Mouse (Mus musculus) midbrain, postnatal 0 days (tissue): Measurements from ENCODE around the gene Nars2. TPM values are rescaled to one million over a fixed set of nuclear protein-coding genes. Genes with fewer than 3 reads are reported as not detected.

Experiments
- ATAC-seq: fragments of 200-750 bp; cut with Nextera tagmentation; 2 replicates; pipeline ENCODE4 v1.8.0; 2017; ENCODE audit warnings: moderate number of reproducible peaks, mild to moderate bottlenecking, moderate TSS enrichment, moderate library complexity; ENCODE audit not compliant: low FRiP score
- DNase-seq: peaks from one replicate; pipeline ENCODE4 v3.0.0-alpha.2; 2015; ENCODE audit warnings: low spot score
- H3K27ac ChIP-seq: fragments of 300-500 bp; sonication (generic); 2 replicates; pipeline ENCODE4 v1.5.1; 2014; ENCODE audit warnings: low read depth, mild to moderate bottlenecking, low read length, mixed read lengths
- H3K27me3 ChIP-seq: fragments of 300-500 bp; sonication (generic); 2 replicates; pipeline ENCODE4 v1.6.1; 2014; ENCODE audit warnings: low read length, control low read depth, mixed read lengths; ENCODE audit not compliant: insufficient read depth
- H3K36me3 ChIP-seq: fragments of 300-500 bp; sonication (generic); 2 replicates; pipeline ENCODE4 v1.6.1; 2014; ENCODE audit warnings: low read length, control low read depth, mixed read lengths; ENCODE audit not compliant: insufficient read depth
- H3K4me1 ChIP-seq: fragments of 300-500 bp; sonication (generic); 2 replicates; pipeline ENCODE4 v1.6.1; 2014; ENCODE audit warnings: mild to moderate bottlenecking, control low read depth, antibody characterized with exemption, low read length, mixed read lengths; ENCODE audit not compliant: insufficient read depth
- H3K4me2 ChIP-seq: fragments of 300-500 bp; sonication (generic); 2 replicates; pipeline ENCODE4 v1.6.1; 2014; ENCODE audit warnings: low read depth, mild to moderate bottlenecking, low read length, mixed read lengths; ENCODE audit not compliant: poor library complexity, severe bottlenecking
- H3K4me3 ChIP-seq: fragments of 300-500 bp; sonication (generic); 2 replicates; pipeline ENCODE4 v1.5.1; 2014; ENCODE audit warnings: low read depth, mild to moderate bottlenecking, low read length, moderate library complexity
- H3K9ac ChIP-seq: fragments of 300-500 bp; sonication (generic); replicated peaks from 2 replicates; pipeline ENCODE4 v1.6.1; 2014; ENCODE audit warnings: mild to moderate bottlenecking, low read length, moderate library complexity, mixed read lengths; ENCODE audit not compliant: poor library complexity, severe bottlenecking
- H3K9me3 ChIP-seq: fragments of 300-500 bp; sonication (generic); 2 replicates; pipeline ENCODE4 v1.6.1; 2016; ENCODE audit warnings: low read length, control low read depth
- CTCF ChIP-seq: IDR thresholded peaks from 2 replicates; pipeline ENCODE4 v1.5.1; 2016; ENCODE audit warnings: antibody characterized with exemption, mild to moderate bottlenecking
- whole genome bisulfite sequencing: fragments of 180-500 bp; shearing (Covaris S2); extraction: QIAGEN DNeasy Blood & Tissue Kit; methylation state at CpG from one replicate; pipeline ENCODE4 v1.1.7; 2014; 5-methylcytosine and 5-hydroxymethylcytosine counted together
- polyA plus RNA-seq: library from polyadenylated mRNA; unstranded; fragments of >200 nt; fragmentation: Nextera tagmentation; extraction: Ambion mirVana; gene quantifications from 2 replicates; pipeline ENCODE4 v1.2.1, GENCODE M21; 2015
- total RNA-seq: library from RNA; depleted of rRNA; stranded (reverse); fragments of >200 nt; gene quantifications from 2 replicates; pipeline ENCODE4 v1.2.3, GENCODE M21; 2014

The Nars2 gene
- total and polyA plus RNA-seq, 2 experiments from 2014 or later, result 5.4 to 13.2 TPM

GRCm38 (mm10) chr7:97072061-97072460 lies 120.8 kb downstream of the Nars2 start:
- no peaks in the 10 kb centered on the region for H3K4me1 ChIP-seq
- H3K27me3 ChIP-seq, result no peaks in the 10 kb centered on the region
- H3K36me3 ChIP-seq, result 0 out of 2 replicates have a peak, but pooled peaks cover 2% of the 10 kb centered on the region
- no peak overlapping the region for H3K4me2 ChIP-seq
- ATAC-seq (no peak), DNase-seq (no peak)
- 83% methylated on average over 5 of the region's 5 CpGs for WGBS
- no peak for TF ChIP-seq CTCF
- no peak overlapping the region for H3K4me3 ChIP-seq
- H3K27ac ChIP-seq, result no peak overlapping the region
- H3K9me3 ChIP-seq, result no peaks in the 10 kb centered on the region
- H3K9ac ChIP-seq, result no peak overlapping the region

DNA sequence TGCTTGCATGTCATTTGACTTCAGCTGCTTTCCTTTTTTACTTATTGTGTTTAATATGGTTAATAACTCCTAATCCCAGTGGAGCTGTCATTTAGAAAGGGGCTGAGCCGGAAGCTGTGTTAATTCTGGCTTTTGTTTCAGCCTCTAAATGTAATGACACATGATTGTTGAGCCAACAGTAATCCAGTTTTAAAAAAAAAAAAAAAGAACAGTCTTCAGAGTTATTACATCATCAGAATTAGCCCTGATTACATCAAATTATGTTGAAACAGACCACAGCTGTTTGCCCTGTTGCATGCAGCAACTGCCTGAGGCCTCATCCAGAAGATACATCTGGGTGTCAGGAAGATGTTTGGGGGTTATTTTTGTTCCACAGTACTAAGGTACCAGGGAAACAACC lies 123.7 kb downstream of the Nars2 start:
- Histone ChIP-seq H3K27me3 (no peaks in the 10 kb centered on the region), H3K4me2 (no peak overlapping the region), H3K9me3 (no peaks in the 10 kb centered on the region), H3K4me1 (no peaks in the 10 kb centered on the region), H3K27ac (no peak overlapping the region), H3K36me3 (no peaks in the 10 kb centered on the region), H3K9ac (no peak overlapping the region), H3K4me3 (no peak overlapping the region)
- TF ChIP-seq CTCF, result no peak
- ATAC-seq (no peak), DNase-seq (no peak)
- 81% methylated on average over 1 of the region's 1 CpGs for WGBS

DNA sequence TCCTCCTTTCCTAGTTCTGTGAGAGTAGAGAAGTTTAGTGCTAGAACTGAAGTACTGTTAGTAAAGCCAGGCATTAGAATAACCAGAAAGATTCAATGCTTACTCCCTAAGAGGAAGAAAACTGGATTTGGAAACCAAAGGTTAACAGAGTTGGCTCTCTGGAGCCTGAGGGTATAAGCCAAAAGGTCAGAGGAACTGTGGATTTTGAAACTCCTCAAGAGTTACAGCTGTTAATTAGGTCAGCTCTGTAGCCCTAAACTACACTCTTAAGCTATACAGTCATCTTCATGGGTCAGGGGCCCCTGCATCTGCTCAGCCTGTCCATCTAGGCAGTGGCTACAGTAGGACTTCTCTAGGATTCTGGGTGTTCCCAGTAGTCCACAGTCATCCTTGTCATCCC lies 125.7 kb downstream of the Nars2 start:
- no peak overlapping the region for H3K4me3 ChIP-seq
- ATAC-seq, result no peak
- H3K9ac ChIP-seq, result no peak overlapping the region
- H3K9me3 ChIP-seq, result no peaks in the 10 kb centered on the region
- no peaks in the 10 kb centered on the region for H3K27me3 ChIP-seq
- no peaks in the 10 kb centered on the region for H3K4me1 ChIP-seq
- H3K36me3 ChIP-seq, result no peaks in the 10 kb centered on the region
- TF ChIP-seq CTCF, result no peak
- DNase-seq, result no peak
- H3K4me2 ChIP-seq, result no peak overlapping the region
- H3K27ac ChIP-seq, result no peak overlapping the region

DNA sequence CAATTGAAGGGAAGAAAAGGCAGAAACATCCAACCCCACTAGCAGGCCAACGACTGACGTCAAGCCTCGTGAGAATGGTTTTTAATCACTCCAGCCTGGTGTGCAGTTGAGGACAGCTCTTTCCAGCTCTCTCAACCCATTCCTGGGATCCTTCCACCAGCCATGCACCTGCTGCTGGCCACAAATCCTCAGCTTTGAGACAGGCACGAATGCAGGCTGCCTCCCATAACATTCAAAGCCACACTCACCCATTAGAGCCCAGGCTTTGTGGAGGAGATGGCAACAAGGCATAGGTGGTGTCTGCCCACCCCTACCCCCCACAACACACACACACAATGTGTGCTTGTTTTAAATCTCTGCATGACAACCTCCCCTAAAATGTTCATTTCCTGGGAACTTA lies 127.4 kb downstream of the Nars2 start:
- no peaks in the 10 kb centered on the region for H3K9me3 ChIP-seq
- H3K27me3 ChIP-seq, result no peaks in the 10 kb centered on the region
- no peaks in the 10 kb centered on the region; the same call in 1 of the 2 replicates for H3K4me1 ChIP-seq
- no peaks in the 10 kb centered on the region for H3K36me3 ChIP-seq
- no peak for ATAC-seq
- no peak overlapping the region for H3K27ac ChIP-seq
- TF ChIP-seq CTCF, result no peak
- H3K4me3 ChIP-seq, result no peak overlapping the region
- no peak for DNase-seq
- no peak overlapping the region for H3K9ac ChIP-seq
- H3K4me2 ChIP-seq, result no peak overlapping the region
- WGBS, result 36% methylated on average over 4 of the region's 4 CpGs

DNA sequence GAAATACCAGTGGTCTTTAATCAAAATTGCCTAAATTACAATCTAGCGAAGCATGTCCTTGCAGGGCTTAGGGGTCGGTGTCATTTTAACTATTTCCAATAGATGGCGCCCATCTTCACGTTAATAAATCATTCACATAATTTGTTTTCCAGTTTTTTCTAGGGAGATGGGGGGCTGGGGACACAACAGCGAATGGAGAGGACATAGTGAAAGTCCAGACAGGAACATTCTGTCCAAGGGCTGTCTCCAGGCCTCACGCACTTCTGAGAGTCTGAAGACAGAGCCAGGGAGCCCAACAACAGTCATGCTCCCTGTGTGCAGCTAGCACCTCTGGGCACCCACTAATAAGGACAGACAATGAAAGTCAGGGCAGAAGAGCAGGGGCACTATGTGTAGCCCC lies 127.8 kb downstream of the Nars2 start:
- H3K9ac ChIP-seq, result no peak overlapping the region
- no peak overlapping the region for H3K4me3 ChIP-seq
- no peaks in the 10 kb centered on the region for H3K27me3 ChIP-seq
- peak; percentile 76 for TF ChIP-seq CTCF
- H3K27ac ChIP-seq, result no peak overlapping the region
- peak; percentile 78 for DNase-seq
- H3K9me3 ChIP-seq, result no peaks in the 10 kb centered on the region
- H3K36me3 ChIP-seq, result no peaks in the 10 kb centered on the region
- ATAC-seq, result no peak
- WGBS, result 13% methylated on average over 6 of the region's 6 CpGs
- H3K4me2 ChIP-seq, result no peak overlapping the region
- no peaks in the 10 kb centered on the region; the same call in 1 of the 2 replicates for H3K4me1 ChIP-seq

GRCm38 (mm10) chr7:97079651-97080365 lies 128.5 kb downstream of the Nars2 start:
- Histone ChIP-seq H3K9me3 (no peaks in the 10 kb centered on the region), H3K27ac (no peak overlapping the region), H3K4me3 (no peak overlapping the region), H3K9ac (no peak overlapping the region), H3K4me2 (no peak overlapping the region), H3K4me1 (no peaks in the 10 kb centered on the region; the same call in 1 of the 2 replicates), H3K27me3 (no peaks in the 10 kb centered on the region), H3K36me3 (no peaks in the 10 kb centered on the region)
- no peak for TF ChIP-seq CTCF
- DNase-seq, result no peak
- WGBS, result 70% methylated on average over 4 of the region's 4 CpGs
- no peak for ATAC-seq
